Mouse (Mus musculus) bone marrow, adult 2 months (tissue): Measurements from ENCODE around the gene Dpy19l1. TPM values are rescaled to one million over a fixed set of nuclear protein-coding genes. Genes with fewer than 3 reads are reported as not detected.
A peak's percentile ranks its signal among the peaks of the same experiment; 100 is the strongest.

Experiments used
- H3K27ac ChIP-seq: fragments of 200-500 bp; 2 replicates; pipeline ENCODE4 v1.5.1; 2012; ENCODE audit warnings: low read depth, mild to moderate bottlenecking, control low read depth, inconsistent platforms, low read length; ENCODE audit not compliant: control insufficient read depth, poor library complexity, insufficient read depth
- H3K4me1 ChIP-seq: fragments of 200-500 bp; 2 replicates; pipeline ENCODE4 v1.6.1; 2011; ENCODE audit warnings: low read length; ENCODE audit not compliant: control insufficient read depth, insufficient read depth
- H3K4me3 ChIP-seq: fragments of 200-500 bp; replicated peaks from 2 replicates; pipeline ENCODE3; 2011; ENCODE audit warnings: mild to moderate bottlenecking, low read depth, low read length, control low read depth; ENCODE audit not compliant: control insufficient read depth
- CTCF ChIP-seq: fragments of 200-500 bp; IDR thresholded peaks from 2 replicates; pipeline ENCODE4 v1.5.1; 2011; ENCODE audit warnings: low read length, control low read depth; ENCODE audit not compliant: control insufficient read depth, insufficient read depth
- POLR2A ChIP-seq: fragments of 200-500 bp; IDR thresholded peaks from 2 replicates; pipeline ENCODE4 v1.6.1; 2011; ENCODE audit warnings: low read depth, mild to moderate bottlenecking, control low read depth, low read length, borderline replicate concordance; ENCODE audit not compliant: control insufficient read depth
- WGBS: fragments of 180-500 bp; shearing (Covaris S2); methylation state at CpG from one replicate; pipeline ENCODE4 v1.1.7; 2018; 5-methylcytosine and 5-hydroxymethylcytosine counted together
- polyA plus RNA-seq: library from polyadenylated mRNA; stranded (reverse); fragments of >200 nt; gene quantifications from 2 replicates; pipeline ENCODE4 v1.2.4, GENCODE M21; 2011; ENCODE audit warnings: low replicate concordance; ENCODE audit not compliant: missing spikeins, insufficient read depth, insufficient read length

The Dpy19l1 gene
- polyA plus RNA-seq, result 16.9 and 17.0 TPM in 2 replicates

DNA sequence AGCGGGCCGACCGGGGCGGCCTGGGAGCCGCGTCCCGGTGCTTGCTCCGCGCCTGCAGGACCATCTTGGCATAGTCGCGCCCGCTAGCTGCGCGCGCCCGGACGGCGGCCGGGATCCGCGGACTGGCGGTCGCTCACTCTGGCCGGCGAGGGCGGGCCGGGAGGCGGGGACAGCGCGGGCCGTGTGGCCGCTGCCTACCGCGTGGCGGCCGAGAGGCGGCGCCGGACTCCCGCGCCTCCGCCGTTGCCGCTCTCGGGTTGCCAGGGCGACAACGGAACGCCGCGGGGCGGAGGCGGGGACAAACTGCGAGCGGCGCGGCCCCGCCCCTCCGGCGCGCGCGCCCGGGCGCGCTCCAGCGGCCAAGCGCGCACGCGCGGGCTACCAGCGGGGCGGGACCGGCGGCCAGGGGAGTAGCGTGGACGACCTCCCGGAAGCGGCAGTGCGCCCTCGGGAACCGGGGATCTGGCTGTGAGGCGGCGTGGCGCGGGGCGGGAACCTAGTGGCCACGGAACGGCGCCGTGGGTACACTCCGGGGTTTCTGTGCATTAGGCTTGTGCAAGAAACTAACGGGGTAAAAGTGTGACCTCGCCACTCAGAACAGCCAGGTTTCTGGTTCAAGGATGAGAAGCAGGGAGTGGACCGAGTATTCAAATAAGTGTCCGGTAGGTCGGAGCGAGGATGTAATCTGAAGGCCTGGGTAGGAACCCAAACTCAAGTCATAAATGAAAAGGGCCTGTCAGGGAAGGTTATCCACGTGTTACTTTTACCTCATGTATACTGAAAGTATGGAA is at the start of gene Dpy19l1:
TSS of gene Dpy19l1 (minus strand) at position 74 of the 791 bp plus-strand sequence.
- WGBS, result under 1% methylated on average over 97 of the region's 99 CpGs
- TF ChIP-seq CTCF, result no peak
- TF ChIP-seq POLR2A, result peak; percentile 84; the same call in 1 of the 2 replicates
- H3K4me3 ChIP-seq, result peak within 1 kb of the TSS; percentile 87
- peak within 1 kb of the TSS; percentile 94 for H3K27ac ChIP-seq
- peaks cover 2% of the 10 kb centered on the region; the same call in 1 of the 2 replicates for H3K4me1 ChIP-seq

DNA sequence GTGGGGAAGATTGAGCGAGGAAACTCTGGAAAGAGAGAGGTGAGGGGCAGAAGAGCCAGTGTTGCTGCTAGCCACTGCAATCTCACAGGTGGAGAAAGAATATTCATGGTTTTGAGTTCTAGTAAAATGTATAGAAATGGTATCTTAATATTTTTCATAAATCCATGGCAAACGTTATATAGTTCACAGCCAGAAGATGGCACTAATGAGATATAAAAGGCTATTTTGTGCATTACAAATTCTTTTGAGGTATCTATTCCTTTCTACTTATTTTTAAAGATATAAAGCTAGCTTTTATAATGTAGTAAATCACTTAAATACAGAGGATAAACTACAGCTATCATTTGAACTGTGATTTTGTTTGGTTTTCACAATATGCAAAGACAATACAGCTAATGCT is 35.2 kb upstream of the Dpy19l1 start:
- H3K4me3 ChIP-seq, result no peak overlapping the region

DNA sequence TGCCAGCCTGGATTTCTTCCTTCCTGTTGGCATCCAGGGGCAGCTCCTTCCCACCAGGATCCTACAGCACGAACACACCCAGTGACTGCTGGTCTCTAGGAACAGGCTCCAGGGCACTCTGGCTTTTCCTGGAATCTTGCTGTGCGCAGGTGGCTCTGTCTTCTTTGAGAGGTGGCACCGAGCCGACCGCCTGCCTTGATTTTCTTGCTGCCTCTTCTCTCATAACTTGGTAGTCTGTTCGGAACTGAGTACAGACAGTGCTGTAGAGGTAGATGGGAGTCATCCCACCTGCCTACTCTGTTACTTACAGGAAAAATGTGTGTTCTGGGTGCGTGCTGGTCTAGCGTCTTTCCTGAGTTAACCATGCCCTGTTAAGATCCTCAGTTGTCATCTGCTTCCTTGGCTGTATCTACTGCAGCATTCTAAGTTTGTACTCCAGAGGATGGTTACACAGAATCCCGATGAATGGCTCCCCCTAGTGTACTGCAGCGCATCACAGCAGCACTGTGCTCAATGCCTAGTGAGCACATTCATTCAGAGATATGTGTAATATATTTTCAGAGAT is 13.7 kb upstream of the Dpy19l1 start:
- WGBS, result 49% methylated on average over 10 of the region's 10 CpGs
- no peaks in the 10 kb centered on the region for H3K4me1 ChIP-seq
- peak; percentile 70 for TF ChIP-seq CTCF
- TF ChIP-seq POLR2A, result no peak

More for the DNA sequence above, 35.2 kb upstream of the Dpy19l1 start:
- Histone ChIP-seq H3K4me1 (no peaks in the 10 kb centered on the region), H3K27ac (no peak overlapping the region)
- 34% methylated on average over 2 of the region's 2 CpGs for WGBS
- TF ChIP-seq CTCF, result no peak
- TF ChIP-seq POLR2A, result no peak

DNA sequence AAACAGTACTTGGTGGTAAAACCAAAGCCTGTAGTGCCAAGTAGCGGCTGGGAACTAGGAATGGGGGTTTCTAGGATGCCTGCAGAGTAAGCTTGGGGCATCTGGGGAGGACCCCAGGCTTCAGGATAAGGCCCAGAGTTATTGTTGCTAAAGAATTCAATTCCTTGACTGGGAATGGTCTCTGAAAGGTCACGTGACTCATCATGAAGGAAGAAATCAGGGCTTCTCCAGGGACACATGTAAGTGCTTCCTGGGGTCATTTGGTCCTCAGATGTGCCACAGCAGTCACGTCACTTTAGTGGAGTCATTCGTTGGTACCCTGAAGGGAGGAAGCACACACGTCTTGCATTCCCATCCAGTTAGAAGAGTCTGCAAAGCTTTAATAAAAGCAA is 11.1 kb upstream of the Dpy19l1 start:
- Histone ChIP-seq H3K4me1 (no peaks in the 10 kb centered on the region), H3K27ac (no peak overlapping the region), H3K4me3 (no peak overlapping the region)
- 72% methylated on average over 5 of the region's 5 CpGs for WGBS
- TF ChIP-seq CTCF, result no peak
- no peak for TF ChIP-seq POLR2A

More for the DNA sequence above, 13.7 kb upstream of the Dpy19l1 start:
- no peak overlapping the region for H3K27ac ChIP-seq
- H3K4me3 ChIP-seq, result no peak overlapping the region

DNA sequence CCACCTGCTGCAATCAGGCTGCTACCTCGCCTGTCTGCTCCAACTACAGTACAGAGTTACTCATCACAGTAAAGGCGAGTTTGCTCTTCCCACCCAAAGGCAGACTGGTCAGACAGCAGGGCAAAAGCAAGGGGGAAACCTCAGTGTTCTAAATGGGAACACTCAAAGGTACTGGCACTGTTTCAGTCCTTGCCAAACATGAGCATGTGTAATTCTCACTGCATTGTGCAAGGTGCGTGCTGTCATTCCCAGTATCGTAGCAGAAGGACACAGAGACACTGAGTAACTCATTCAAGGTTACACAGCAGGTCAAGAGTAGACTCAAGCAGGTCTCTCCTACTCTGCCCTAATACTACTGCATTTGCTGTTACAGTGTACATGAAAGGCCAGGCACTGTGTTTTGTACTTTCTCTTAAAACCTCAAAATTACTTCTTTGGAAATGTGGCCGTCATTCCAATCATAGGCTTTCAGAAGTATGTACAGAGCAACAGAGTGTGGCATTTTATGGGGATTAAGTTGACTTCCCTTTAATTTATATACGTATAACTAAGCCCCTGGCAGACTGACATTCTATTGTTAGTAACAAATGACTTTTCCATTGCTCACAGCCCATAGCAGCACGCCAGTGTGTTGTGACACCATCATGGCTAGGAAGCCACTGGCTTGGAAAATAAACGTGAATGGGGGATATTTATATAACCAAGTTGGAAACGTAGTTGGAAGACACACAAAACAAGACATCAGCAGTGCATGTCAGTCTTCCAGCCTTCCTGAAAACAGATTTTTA is 10.5 kb upstream of the Dpy19l1 start:
- H3K4me3 ChIP-seq, result no peak overlapping the region
- H3K27ac ChIP-seq, result no peak overlapping the region
- no peaks in the 10 kb centered on the region for H3K4me1 ChIP-seq
- 66% methylated on average over 9 of the region's 9 CpGs for WGBS
- no peak for TF ChIP-seq CTCF

DNA sequence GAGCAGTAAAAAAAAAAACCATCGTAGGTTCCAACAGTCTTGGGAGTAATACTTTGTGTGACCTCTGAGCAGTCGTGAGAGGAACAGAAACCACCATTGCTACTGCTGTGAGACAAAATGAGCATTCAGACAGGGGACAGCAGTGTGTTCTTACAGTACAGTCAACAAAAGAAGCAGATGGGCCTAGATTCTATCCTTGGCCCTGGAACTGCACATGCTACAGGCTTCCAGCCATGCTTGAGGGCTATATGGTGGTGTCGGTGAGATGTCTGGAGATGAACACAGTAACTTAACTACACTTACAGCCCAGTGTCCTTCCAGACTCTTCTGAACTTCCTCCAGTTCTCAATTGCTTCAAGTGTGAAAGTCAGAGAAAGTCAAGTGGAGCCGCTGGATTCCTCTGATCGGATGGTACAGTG is 9.2 kb upstream of the Dpy19l1 start:
- 70% methylated on average over 5 of the region's 5 CpGs for WGBS
- Histone ChIP-seq H3K4me3 (no peak overlapping the region), H3K27ac (no peak overlapping the region; the same call in 1 of the 2 replicates), H3K4me1 (no peaks in the 10 kb centered on the region)
- TF ChIP-seq POLR2A, result no peak
- TF ChIP-seq CTCF, result no peak

DNA sequence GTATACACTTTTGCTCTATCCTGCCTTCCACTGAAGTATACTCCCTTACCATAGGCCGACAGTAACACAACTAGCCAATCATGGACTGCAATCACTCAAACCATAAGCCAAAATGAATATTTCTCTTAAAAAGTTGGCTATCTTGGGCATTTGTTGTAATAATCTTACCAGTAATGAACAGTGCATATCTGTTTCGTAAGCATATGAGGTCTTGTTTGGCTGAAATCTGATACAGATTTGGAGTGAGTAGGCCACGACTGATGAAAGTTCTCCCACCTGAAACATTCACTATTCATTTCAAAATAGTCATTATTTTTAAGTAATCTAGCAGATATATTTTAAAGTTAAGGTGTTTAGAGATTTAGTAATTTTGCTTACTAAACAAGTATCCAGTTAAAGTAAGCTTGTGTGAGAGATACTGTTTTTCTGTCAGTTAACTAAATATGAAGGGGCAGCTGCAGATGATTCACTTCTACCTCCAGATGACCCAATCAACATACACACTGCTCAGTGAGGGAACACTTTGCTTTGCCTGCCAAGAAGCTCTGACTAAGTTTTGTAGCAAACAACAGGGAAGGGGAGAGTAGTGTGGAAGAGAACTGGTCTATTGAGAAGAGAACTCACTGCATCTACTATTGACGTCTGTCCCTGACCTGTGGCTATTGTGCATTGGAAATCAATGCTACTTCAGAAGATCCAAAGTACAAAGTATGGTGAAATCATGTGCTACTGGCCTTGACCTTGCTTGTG is 8.6 kb upstream of the Dpy19l1 start:
- WGBS, result 74% methylated on average over 4 of the region's 4 CpGs
- no peak overlapping the region for H3K27ac ChIP-seq
- no peak overlapping the region for H3K4me3 ChIP-seq
- no peaks in the 10 kb centered on the region for H3K4me1 ChIP-seq
- TF ChIP-seq CTCF (no peak), POLR2A (no peak)

DNA sequence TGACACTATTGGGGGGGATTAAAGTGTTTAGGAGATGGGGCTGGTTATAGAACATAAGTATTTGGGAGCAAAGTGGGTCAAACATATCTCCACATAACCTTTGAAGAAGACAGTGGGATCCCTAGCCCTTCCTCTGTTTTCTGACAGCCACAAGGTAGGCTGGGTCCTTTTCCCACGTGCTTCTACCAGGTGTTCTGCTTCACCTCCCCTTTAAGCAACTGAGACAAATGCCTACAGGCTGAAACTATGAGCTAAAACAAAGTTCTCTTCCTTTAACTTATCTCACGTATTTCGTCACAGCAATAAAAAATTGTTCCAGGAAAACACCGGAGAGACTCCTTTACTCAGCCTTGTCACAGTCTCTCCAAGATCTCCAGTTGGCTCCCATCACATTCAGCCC is 5.9 kb upstream of the Dpy19l1 start:
- TF ChIP-seq POLR2A, result no peak
- TF ChIP-seq CTCF, result no peak
- Histone ChIP-seq H3K27ac (no peak overlapping the region), H3K4me1 (no peaks in the 10 kb centered on the region; the same call in 1 of the 2 replicates), H3K4me3 (no peak overlapping the region)
- WGBS, result 84% methylated on average over 4 of the region's 4 CpGs
